Mouse (Mus musculus): Measurements from ENCODE around the gene Rbm8a.

GRCm38 (mm10) chr3:96635906-96636305 is 6.2 kb downstream of the Rbm8a start:
- TF ChIP-seq CTCF (IDR thresholded peaks at IDR 0.05; ENCODE audit: borderline replicate concordance, control insufficient read depth, extremely low read depth, insufficient read depth, low read length, poor library complexity) (no peak), POLR2A (IDR thresholded peaks at IDR 0.05; ENCODE audit: control insufficient read depth, extremely low read depth, insufficient read depth, low read length, poor library complexity) (no peak)
